Mouse (Mus musculus) right cerebral cortex, adult 2 months (tissue): Measurements from ENCODE around the gene Tcf21.

Experiments used
- DNase-seq, 2 experiments: peaks; one replicate each; pipeline ENCODE4 v3.0.0; 2021 to 2022; ENCODE audit warnings: low spot score in 2 of 2

Gene Tcf21

DNA sequence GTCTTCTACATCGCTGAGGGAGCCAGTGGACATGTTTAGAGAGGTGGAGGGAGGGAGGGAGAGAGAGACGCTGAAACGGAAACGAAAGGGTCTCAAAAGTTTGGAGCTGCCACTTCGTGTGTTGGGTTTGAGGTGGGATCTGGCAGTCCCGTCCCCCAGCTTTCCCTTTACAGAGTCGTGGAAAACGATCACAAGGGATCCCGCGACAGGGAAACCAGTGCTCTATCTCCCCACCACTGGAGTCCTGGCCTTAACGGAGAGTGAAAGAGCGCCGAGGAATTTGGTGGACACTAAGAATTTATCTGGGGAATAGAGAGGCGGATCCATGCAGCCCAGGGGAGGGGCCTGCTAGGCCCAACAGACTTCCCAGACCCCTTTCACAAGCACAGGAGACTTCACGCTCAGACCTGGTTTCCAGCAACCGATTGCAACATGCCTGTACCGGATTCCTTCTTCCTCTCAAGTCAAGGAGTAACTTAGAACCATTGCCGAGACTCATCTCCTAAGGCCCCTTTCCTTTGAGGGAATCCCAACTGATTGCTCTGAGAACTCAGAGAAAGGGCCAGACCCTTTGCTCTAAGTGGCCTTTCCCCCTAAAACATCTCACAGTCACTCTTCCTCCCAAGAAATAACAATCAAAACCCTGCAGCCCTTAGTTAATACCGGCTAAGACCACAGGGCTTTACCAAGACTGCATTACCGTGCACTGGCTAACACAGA, at the start of gene Tcf21:
TSS of gene Tcf21 (minus strand) at position 304 of the 720 bp plus-strand sequence.
- no peak for DNase-seq

DNA sequence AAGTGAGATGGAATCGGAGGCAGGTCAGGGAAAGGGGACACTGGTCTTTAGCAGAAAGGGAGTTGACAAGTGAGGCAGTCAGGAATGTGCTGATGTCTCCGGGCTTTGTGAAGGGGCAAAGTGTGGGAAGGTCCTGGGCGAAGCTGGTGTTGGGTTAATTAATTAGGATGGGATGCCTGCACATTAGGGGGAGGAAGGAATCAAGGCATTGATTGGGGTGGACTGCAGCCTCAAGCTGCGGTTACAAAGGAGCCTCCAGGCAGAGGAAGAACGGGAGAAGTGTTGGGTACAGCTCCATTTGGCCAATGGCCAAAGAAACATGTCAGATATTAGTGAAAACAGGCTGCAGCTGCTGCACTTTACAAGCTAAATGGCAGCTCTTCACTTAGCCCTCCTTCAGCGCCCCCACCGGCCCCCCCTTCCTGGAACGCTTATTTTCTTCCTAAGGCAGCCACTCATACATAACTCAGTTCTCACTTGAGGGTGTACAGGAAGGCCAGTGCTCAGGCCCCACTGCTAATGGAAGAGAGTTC, 48.5 kb upstream of the Tcf21 start:
- no peak for DNase-seq

DNA sequence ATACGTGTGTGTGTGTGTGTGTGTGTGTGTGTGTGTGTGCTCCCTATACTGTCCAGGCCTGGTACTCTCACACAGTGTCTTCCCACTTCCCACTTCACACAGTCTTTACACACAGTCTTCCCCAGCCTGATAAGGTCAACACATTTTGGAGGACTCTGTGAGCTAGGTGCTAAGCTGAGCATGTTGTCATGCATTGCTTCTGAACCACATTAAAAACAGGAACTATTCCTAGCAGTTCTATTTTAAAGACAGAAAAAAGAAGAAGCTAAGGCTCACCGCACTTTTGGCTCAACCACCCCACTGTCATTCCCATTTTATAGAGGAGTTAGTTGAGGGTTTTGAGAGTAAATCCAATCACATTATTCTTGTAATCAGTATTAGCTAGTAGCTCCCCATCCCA, 47.2 kb upstream of the Tcf21 start:
- no peak for DNase-seq

DNA sequence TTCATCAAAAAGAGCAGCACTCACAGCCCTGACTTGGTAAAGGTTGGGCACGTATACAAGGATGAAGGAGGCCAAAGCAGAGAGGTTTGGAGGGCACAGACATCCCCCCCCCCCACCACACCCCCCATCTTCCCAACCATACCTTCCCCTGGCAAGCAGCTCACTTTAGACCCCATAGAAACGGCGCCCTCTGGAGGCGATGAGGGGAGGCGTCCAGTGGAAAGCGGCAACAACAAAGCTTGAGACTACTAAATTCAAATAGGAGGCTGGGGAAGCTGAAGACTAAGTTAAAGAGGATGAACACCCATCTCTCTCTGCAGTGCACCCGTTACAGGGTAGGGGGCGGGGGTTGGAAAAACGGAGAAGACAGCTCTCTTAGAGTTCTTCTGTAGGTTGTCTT, 38.1 kb upstream of the Tcf21 start:
- DNase-seq: no peak

DNA sequence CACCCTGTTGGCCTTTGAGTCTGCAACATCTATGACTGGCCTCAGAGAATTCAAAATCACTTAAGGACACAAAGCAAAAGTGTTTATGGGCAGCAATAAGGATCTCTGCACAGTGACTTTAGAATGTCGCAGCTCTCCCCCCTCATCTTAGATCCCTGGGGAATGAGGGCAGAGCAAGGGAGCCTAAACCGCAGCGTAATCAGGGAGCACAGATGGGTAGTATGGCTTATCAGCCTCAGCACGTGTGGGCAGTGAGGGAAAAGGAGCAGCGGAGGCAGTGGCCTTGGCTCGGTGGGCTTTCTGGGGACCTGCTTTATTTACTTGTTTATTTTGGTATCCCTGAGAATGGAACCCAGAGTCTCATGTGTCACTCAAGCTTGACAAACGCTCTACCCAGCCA, 34.4 kb upstream of the Tcf21 start:
- no peak for DNase-seq

DNA sequence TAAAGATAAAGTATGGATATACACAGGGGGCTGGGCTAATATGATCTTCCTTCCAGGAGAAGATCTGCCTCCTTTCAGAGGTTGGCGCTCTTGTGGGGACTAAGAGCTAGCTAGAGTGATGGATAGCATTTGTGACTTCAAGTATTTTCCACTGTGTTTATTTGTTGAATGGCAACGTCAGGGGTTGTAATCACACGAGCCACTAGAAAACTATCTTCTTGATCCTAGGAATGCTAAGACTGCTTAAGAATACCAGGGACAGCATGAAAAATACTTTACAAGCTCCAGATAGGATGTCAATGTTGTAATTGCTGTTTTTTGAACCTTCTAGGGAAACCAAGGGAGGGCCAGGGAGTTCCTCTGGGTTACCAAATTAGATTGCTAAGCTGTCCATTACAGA, 25.4 kb upstream of the Tcf21 start:
- no peak for DNase-seq

DNA sequence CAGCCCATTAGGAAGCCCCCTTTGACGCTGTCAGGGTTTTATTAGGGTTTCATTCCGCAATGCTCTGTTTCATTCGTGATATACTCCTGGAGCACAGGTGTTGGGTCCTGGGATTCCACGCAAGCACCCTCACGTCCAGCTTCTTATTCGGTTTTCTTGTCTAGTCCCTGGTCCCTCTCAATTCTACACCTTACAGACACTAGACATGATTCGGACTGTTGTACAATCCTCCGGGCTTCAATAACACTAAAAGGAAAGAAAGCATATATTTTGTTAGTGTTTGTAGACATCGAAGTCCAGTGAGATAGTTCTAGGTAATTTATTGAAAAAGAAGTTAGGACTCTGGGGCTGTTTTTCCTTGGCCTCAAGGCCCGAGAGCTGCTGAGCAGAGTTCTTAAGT, 24.8 kb upstream of the Tcf21 start:
- DNase-seq: no peak

DNA sequence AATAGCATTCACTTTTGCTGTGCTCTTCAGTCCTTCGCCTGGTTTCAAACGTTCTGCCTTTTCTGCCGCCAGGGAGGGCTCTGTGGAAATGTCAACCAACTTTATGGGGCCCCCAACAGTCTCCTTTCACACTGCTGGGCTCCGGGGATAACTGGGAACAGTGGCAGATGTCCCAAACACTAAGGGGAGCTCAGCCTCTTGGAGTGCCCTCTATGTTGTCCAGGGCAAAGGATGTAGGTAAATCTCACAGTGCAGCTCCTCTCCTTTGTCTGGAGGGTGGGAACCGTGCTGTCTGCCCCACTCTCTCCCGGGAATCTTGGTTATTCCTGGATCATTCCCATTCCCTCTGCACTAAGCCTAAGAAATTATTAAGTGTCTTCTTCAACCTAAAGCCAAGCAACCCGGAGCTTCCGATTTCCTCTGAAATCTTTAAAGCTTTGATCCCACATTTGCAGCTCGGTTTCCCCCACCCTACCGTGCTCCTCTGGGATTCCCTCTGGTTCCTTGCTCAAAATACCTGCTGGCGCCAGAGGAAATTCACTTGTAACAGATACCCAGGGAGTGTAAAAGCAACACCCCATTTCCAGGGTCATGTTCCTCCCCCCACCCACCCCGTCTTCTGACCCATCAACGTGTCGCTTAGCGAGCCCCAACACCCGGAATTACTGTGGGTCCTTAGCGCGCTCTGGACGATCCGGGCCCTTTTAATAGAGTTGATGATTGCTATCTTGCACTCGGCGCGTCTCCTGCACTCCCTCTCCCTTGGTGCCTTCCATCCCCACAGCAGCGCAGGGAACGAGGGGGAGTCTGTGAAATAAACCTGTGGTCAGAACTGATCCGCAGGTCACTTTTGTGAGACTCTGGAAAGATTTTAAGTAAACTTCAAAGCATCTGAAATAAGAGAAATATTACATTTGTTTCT, 23.7 kb upstream of the Tcf21 start:
- no peak for DNase-seq

DNA sequence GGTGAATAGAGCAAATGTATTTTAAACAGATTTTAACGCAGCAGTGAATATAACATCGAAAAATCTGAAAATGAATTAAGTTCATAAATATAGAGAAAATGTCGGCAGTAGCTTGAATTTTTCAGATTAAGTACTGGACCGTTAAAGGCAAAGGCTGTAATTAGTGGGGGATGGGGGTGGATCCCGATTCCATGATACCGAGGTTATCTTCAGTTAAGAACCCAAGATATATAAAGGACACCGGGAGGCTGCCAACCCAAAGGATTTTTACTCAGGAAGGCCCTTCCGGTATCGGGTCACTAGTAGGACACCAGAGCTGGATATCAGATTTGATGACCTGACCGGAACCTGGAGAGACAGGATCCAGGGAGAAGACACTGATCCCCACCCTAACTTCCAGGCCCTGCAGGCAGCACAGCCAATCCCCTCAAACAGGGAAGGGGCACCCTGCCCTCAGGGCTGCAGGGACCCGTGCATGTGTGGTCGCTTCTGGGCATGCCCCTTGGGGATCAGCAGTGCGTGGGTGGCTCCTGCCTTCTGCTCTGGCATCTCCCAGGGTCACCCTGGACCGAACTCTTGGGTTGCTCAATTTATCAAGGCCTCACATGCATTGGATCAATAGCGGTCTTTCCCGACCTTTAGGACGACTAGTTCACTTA, 22.9 kb upstream of the Tcf21 start:
- no peak for DNase-seq

DNA sequence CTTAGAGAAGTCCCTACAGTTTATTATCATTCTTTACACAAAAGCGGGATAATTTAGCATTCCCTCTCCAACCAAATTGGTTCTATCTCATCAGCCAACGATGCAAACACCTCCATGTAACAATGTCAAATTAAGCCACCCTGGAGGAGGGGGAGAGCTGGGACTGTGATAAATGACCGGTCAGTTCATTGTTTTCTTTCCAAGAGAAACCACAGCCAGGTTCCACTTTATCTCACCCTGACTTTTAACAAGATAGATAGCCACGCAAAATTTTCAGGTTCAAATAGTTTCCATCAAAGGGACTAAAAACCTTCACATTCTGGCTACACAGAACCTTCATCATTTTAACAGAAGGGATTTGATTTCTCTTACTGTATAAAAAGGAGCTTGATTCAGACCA, 22.1 kb upstream of the Tcf21 start:
- DNase-seq: no peak

DNA sequence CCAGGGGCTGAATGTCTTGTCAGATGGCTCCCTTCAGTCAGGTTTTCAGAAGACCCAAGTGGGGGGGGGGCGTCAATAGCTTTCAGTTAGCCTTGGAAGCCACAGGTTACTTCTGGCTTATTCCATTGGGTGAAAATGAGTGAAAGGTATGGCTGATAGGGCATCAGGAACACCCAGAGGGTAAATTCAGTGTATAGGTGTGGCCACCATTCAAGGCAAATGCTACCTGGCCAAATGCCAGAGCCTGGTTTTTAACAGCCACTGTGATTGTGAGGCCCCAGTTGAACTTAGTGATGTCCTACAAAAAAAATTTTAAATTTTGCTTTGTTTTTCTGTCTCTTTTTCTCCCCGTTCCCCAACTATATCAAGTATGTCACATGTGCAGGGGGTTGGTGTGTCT, 6.3 kb upstream of the Tcf21 start:
- no peak for DNase-seq

DNA sequence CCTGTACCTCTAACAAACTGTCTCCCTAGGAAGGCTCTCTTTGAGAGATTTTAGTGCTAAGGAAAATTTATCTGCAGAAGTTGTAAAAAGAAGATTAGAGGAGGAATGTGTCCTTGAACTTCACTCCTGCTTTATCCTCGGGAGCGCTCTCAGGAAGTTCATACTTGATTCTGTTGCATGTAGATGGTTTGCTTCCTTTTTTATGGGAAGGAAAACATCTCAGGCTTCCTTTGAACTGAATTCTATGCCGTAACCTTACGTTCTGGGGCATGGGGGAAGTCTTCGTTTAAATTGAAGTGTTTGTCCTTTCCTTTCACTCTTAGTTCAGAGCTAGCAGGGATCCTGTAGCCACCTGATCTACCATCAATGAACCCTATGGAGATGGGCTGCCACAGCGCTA, 2.9 kb upstream of the Tcf21 start:
- no peak for DNase-seq

DNA sequence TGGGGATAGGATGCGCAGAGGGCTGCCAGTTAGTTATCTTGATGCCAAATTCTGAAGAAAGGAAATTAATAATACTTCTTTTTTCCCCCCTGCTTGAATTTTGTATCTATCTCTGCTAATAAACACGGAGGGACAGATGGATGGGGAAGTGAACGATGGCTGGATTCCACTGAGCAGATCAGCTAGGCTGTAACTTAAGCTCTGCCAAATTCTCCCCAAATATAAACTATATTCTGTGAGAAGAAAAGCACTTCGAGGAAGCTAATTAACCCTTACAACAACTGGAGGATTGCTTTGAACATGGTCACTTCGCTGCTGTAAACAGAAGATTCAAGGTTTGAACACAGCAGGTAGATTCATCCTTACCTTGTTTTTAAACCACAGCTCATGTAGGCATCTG, 2.5 kb upstream of the Tcf21 start:
- no peak for DNase-seq

DNA sequence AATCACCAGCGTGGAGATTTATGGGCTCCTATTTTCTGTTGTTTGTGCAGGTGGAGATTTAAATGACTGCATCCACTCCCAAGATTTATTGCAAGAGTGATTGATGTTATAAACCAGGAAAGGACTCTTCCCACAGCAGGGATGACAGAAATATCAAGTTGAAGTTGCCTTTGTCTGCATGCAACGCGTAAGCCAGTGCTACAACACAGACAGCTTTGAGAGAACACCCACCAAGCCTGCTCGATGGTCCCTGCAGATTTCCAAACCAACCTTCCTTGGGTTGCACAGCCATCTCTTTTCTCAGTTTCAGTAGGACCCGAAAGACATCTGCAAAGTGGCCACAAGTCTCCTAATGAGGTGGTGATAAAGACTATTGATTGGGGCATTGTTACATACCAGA, 1.7 kb upstream of the Tcf21 start:
- DNase-seq: no peak

DNA sequence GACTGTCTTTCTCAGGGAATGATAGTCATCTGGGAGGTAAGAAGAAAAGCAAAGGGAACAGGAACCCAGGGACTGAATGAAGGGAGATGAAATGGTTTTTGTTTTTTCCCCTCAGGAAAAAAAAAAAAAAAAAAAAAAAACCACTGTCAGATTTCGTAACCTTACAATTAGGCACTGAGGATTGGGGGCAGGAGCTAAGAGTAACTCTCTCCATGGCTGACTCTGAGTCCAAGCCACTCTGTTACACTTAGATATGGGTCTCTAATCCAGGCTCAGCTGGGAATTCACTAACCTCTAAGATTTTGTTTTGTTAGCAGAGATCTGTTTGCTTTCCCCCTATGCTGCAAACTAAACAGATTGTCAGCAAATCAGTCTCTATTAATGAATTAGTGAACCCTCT, 1.3 kb upstream of the Tcf21 start:
- DNase-seq: no peak

DNA sequence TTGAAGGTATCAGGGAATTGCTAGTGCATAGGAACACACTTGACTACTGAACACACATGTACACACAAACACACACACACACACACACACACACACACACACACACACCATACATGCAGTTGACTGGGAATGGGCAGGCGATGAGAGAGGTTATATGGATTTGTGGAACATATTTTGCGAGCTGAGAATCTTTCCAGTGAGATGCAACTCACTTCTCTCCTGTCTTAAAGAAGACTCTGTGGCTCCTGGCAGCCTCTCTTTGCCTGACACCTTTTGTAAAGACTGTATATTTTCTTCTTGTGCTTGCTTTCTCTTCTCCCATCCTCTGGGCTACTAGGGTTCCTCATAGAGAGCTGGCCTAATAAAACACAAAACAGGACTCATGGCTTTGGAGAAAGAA, 867 bp upstream of the Tcf21 start:
- DNase-seq: no peak

DNA sequence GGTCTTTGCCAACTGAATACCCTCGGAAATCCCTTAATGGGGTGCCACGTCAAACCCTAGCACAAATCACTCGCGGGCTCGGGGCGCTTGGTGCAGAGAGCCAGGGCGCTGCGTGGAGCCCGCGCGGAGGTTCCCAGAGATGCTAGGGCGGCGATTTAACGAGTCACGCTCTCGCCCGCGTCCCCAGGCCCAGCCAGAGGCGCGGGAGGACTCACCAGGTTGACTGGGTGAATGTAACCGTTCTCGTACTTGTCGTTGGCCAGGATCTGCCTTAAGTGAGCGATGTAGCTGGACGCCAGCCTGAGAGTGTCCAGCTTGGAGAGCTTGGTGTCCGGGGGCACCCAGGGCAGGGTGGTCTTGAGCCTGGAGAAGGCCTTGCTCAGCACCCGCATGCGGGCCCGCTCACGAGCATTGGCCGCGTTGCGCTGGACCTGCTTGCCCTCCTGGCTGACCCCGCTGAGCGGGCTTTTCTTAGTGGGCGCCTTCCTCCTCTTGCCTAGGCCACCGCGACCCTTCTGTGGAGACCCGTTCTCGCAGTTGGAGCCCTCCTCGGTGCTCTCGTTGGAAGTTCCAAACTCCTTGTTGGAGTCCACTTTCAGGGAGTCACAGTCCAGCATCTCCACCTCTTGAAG, 619 bp downstream of the Tcf21 start:
- DNase-seq: no peak

DNA sequence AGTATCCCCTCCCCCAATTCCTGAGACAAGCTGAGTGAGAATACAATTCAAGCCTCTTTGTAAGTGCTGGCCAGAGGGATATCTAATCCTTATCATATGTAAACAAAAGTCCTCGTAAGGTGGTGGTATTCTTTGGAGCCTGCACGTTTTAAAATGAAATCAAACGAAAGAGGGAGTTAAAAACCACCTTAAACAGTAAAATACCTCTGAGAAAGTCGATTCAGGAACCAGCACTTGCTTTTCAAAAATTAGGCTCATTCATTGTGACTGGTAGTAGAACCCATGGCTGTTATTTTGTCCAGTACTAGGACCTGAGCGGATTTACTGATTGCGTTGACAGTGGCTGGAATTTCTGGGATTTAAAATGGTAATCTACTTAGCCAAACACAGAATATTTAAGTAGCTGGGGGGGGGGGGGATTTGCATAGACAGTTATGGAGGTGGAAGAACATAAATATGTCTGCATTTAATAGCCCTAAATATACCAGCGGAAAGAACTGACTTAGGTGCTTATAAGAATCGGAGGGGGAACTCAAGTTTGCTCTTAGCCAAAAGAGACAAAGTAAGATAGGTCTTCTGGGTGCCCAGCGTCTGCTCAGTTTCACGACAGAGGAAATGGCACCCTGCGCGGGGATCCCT, 1.3 kb downstream of the Tcf21 start:
- no peak for DNase-seq

DNA sequence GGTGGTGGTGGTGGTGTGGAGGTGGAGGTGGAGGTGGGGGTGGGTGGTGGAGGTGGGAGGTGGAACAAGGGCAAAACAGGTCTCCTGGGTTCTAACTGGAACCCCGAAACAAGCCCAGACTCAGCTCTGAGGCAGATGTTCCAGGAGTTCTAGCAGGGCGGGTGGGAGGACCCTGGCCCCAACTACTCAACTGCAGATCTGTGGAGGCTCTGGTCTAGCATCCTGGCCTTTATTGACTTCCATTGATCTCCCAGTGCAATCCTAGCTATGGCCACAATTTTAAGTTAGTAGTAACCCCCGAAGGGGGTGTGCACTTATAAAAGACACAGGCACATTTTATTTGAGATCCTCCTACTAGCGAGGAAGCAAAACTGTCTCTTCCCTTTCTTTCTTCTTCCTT, 2.0 kb downstream of the Tcf21 start:
- no peak for DNase-seq

DNA sequence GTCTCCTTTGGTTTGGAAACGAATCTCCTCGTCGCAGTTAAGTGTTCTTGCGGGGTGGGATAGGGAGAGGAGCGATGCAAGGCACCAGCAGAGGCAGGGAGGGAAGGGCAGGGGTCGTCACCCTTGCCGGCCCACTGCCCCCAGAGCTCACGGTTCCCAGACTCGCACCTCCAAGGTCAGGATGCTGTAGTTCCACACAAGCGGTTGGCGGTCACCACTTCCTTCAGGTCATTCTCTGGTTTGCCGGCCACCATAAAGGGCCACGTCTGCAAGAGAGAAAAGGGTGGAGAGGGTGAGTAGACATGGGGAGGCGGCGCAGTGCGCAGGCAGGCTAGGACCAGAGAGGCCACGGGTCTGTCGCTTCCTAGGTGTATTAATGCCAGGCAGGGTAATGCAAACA, 2.4 kb downstream of the Tcf21 start:
- no peak for DNase-seq

DNA sequence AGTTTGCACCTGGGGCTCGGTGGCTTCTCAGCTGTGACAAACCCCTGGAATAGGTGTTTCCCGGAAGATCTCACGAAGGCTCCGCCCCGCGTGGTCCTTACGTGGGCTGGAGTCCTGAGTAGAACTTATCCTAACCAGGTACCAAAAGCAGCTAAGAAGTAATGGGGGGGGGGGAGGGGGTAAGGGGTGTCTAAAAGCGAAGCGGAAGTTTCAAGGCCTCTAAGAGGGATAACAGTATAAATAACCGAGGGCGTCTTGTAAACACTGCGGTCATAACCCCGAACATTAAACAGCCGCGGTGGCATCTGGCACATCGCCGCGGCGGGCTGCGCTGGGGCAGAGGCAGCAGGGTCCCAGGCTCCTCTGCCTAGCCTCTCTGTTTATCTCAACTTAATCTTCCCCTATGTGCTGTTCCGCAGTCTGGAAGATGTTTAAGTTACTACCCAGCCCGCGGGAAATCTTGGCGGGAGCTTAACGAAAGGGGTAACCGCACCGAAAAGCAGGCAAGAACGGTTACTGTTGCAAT, 3.7 kb downstream of the Tcf21 start:
- no peak for DNase-seq
